Mouse (Mus musculus): ENCODE data around the gene Tctex1d1.

- TF ChIP-seq POLR2A (IDR thresholded peaks at IDR 0.05; ENCODE audit: extremely low read depth, insufficient read depth, low read length) (no peak), CTCF (IDR thresholded peaks at IDR 0.05; ENCODE audit: low read depth, low read length) (no peak)
Measured at GRCm38 (mm10) chr4:102987756-102988155, 9.3 kb downstream of the Tctex1d1 start.

All from liver, adult 2 months (tissue).